Mouse (Mus musculus): ENCODE data around the gene Ttll11. TPM values are rescaled to one million over a fixed set of nuclear protein-coding genes. Genes with fewer than 3 reads are reported as not detected.
A peak's percentile ranks its signal among the peaks of the same experiment; 100 is the strongest.

Ttll11 gene
- polyA plus RNA-seq, 1 experiment from 2014 or later: 3.8 TPM

- ATAC-seq (ENCODE audit: low FRiP score): no peak
- H3K4me3 ChIP-seq (replicated peaks): no peak overlapping the region
- no peak overlapping the region for H3K4me2 ChIP-seq
- H3K27me3 ChIP-seq: no peaks in the 10 kb centered on the region
- H3K9me3 ChIP-seq: no peaks in the 10 kb centered on the region
- no peaks in the 10 kb centered on the region for H3K4me1 ChIP-seq
- no peak overlapping the region for H3K9ac ChIP-seq
- no peak overlapping the region for H3K27ac ChIP-seq
- H3K36me3 ChIP-seq (replicated peaks): no peaks in the 10 kb centered on the region
- WGBS: 87% methylated on average over 3 of the region's 3 CpGs
Measured at GRCm38 (mm10) chr2:35961593-35962127, 18.1 kb downstream of the Ttll11 start.

GRCm38 (mm10) chr2:35957471-35958140 lies 22.1 kb downstream of the Ttll11 start:
- peaks cover 4% of the 10 kb centered on the region; the same call in 1 of the 2 replicates for H3K4me1 ChIP-seq
- ATAC-seq (ENCODE audit: low FRiP score): no peak
- 67% methylated on average over 7 of the region's 7 CpGs for WGBS

GRCm38 (mm10) chr2:35955211-35955610 lies 24.5 kb downstream of the Ttll11 start:
- H3K9me3 ChIP-seq: no peaks in the 10 kb centered on the region
- H3K36me3 ChIP-seq (replicated peaks): no peaks in the 10 kb centered on the region
- peaks cover 10% of the 10 kb centered on the region; the same call in 1 of the 2 replicates for H3K4me1 ChIP-seq
- ATAC-seq (ENCODE audit: low FRiP score): no peak
- H3K9ac ChIP-seq: no peak overlapping the region
- H3K4me3 ChIP-seq (replicated peaks): no peak overlapping the region
- no peak overlapping the region for H3K4me2 ChIP-seq
- H3K27me3 ChIP-seq: no peaks in the 10 kb centered on the region
- H3K27ac ChIP-seq: no peak overlapping the region
- WGBS: 50% methylated on average over 5 of the region's 5 CpGs

More at GRCm38 (mm10) chr2:35957471-35958140, 22.1 kb downstream of the Ttll11 start:
- Histone ChIP-seq H3K36me3 (replicated peaks) (no peaks in the 10 kb centered on the region), H3K4me2 (no peak overlapping the region), H3K9ac (no peak overlapping the region), H3K9me3 (no peaks in the 10 kb centered on the region), H3K27me3 (no peaks in the 10 kb centered on the region), H3K27ac (no peak overlapping the region), H3K4me3 (replicated peaks) (no peak overlapping the region)

GRCm38 (mm10) chr2:35952187-35952958 lies 27.3 kb downstream of the Ttll11 start:
- H3K4me1 ChIP-seq: peaks cover 10% of the 10 kb centered on the region; the same call in 1 of the 2 replicates
- no peak overlapping the region for H3K9ac ChIP-seq
- H3K9me3 ChIP-seq: 0 out of 2 replicates have a peak, but pooled peaks cover 7% of the 10 kb centered on the region
- 0 out of 2 replicates have a peak overlapping the region, but pooled peaks have one; percentile 19 for H3K27ac ChIP-seq
- no peak overlapping the region for H3K4me3 ChIP-seq (replicated peaks)
- ATAC-seq (ENCODE audit: low FRiP score): 0 out of 2 replicates have a peak, but pooled peaks have one; percentile 9
- 73% methylated on average over 16 of the region's 16 CpGs for WGBS
- H3K4me2 ChIP-seq: no peak overlapping the region
- no peaks in the 10 kb centered on the region for H3K27me3 ChIP-seq
- no peaks in the 10 kb centered on the region for H3K36me3 ChIP-seq (replicated peaks)

- H3K4me3 ChIP-seq (replicated peaks): no peak overlapping the region
- H3K27ac ChIP-seq: no peak overlapping the region
- no peaks in the 10 kb centered on the region for H3K4me1 ChIP-seq
- WGBS: 79% methylated on average over 4 of the region's 4 CpGs
- no peaks in the 10 kb centered on the region for H3K27me3 ChIP-seq
- no peaks in the 10 kb centered on the region for H3K36me3 ChIP-seq (replicated peaks)
- H3K4me2 ChIP-seq: no peak overlapping the region
- H3K9me3 ChIP-seq: 0 out of 2 replicates have a peak, but pooled peaks cover 7% of the 10 kb centered on the region
- no peak for ATAC-seq (ENCODE audit: low FRiP score)
- H3K9ac ChIP-seq: no peak overlapping the region
Measured at GRCm38 (mm10) chr2:35944896-35945295, 34.8 kb downstream of the Ttll11 start.

- no peak overlapping the region for H3K9ac ChIP-seq
- no peaks in the 10 kb centered on the region for H3K9me3 ChIP-seq
- H3K27ac ChIP-seq: no peak overlapping the region
- H3K27me3 ChIP-seq: no peaks in the 10 kb centered on the region
- no peak overlapping the region for H3K4me2 ChIP-seq
- H3K4me1 ChIP-seq: no peaks in the 10 kb centered on the region
- no peak overlapping the region for H3K4me3 ChIP-seq (replicated peaks)
- whole genome bisulfite sequencing: 88% methylated on average over 9 of the region's 9 CpGs
- no peak for ATAC-seq (ENCODE audit: low FRiP score)
- no peaks in the 10 kb centered on the region for H3K36me3 ChIP-seq (replicated peaks)
Measured at GRCm38 (mm10) chr2:35942960-35943359, 36.8 kb downstream of the Ttll11 start.

GRCm38 (mm10) chr2:35935045-35935444 lies 44.7 kb downstream of the Ttll11 start:
- Histone ChIP-seq H3K4me2 (no peak overlapping the region), H3K27me3 (no peaks in the 10 kb centered on the region), H3K27ac (no peak overlapping the region), H3K36me3 (replicated peaks) (no peaks in the 10 kb centered on the region), H3K9me3 (no peaks in the 10 kb centered on the region), H3K9ac (no peak overlapping the region), H3K4me1 (no peaks in the 10 kb centered on the region), H3K4me3 (replicated peaks) (no peak overlapping the region)
- no peak for ATAC-seq (ENCODE audit: low FRiP score)
- WGBS: 87% methylated on average over 5 of the region's 5 CpGs

GRCm38 (mm10) chr2:35933116-35933515 lies 46.6 kb downstream of the Ttll11 start:
- no peaks in the 10 kb centered on the region for H3K36me3 ChIP-seq (replicated peaks)
- no peaks in the 10 kb centered on the region for H3K4me1 ChIP-seq
- no peak overlapping the region for H3K4me3 ChIP-seq (replicated peaks)
- H3K27ac ChIP-seq: no peak overlapping the region
- 93% methylated on average over 13 of the region's 13 CpGs for WGBS
- H3K9me3 ChIP-seq: no peaks in the 10 kb centered on the region
- ATAC-seq (ENCODE audit: low FRiP score): no peak
- H3K9ac ChIP-seq: no peak overlapping the region
- 0 out of 2 replicates have a peak, but pooled peaks cover 2% of the 10 kb centered on the region for H3K27me3 ChIP-seq
- H3K4me2 ChIP-seq: no peak overlapping the region

GRCm38 (mm10) chr2:35931619-35932018 lies 48.1 kb downstream of the Ttll11 start:
- no peak for ATAC-seq (ENCODE audit: low FRiP score)
- Histone ChIP-seq H3K4me1 (no peaks in the 10 kb centered on the region), H3K27me3 (0 out of 2 replicates have a peak, but pooled peaks cover 3% of the 10 kb centered on the region), H3K27ac (no peak overlapping the region), H3K36me3 (replicated peaks) (no peaks in the 10 kb centered on the region), H3K4me2 (no peak overlapping the region), H3K9ac (no peak overlapping the region), H3K9me3 (no peaks in the 10 kb centered on the region), H3K4me3 (replicated peaks) (no peak overlapping the region)
- 71% methylated on average over 3 of the region's 3 CpGs for WGBS

GRCm38 (mm10) chr2:35930498-35931149 lies 49.1 kb downstream of the Ttll11 start:
- 36% methylated on average over 11 of the region's 11 CpGs for whole genome bisulfite sequencing
- no peak for ATAC-seq (ENCODE audit: low FRiP score)

GRCm38 (mm10) chr2:35928133-35928532 lies 51.6 kb downstream of the Ttll11 start:
- H3K9me3 ChIP-seq: no peaks in the 10 kb centered on the region
- H3K4me2 ChIP-seq: no peak overlapping the region
- no peak overlapping the region for H3K4me3 ChIP-seq (replicated peaks)
- no peaks in the 10 kb centered on the region for H3K4me1 ChIP-seq
- H3K9ac ChIP-seq: no peak overlapping the region
- WGBS: 76% methylated on average over 6 of the region's 6 CpGs
- 0 out of 2 replicates have a peak, but pooled peaks cover 3% of the 10 kb centered on the region for H3K27me3 ChIP-seq
- no peak for ATAC-seq (ENCODE audit: low FRiP score)
- H3K36me3 ChIP-seq (replicated peaks): no peaks in the 10 kb centered on the region
- H3K27ac ChIP-seq: no peak overlapping the region

More at GRCm38 (mm10) chr2:35930498-35931149, 49.1 kb downstream of the Ttll11 start:
- Histone ChIP-seq H3K27ac (no peak overlapping the region), H3K4me1 (no peaks in the 10 kb centered on the region), H3K4me2 (no peak overlapping the region), H3K36me3 (replicated peaks) (no peaks in the 10 kb centered on the region), H3K4me3 (replicated peaks) (no peak overlapping the region), H3K9me3 (no peaks in the 10 kb centered on the region), H3K9ac (no peak overlapping the region), H3K27me3 (0 out of 2 replicates have a peak, but pooled peaks cover 3% of the 10 kb centered on the region)

GRCm38 (mm10) chr2:35924947-35925346 lies 54.8 kb downstream of the Ttll11 start:
- Histone ChIP-seq H3K27ac (no peak overlapping the region), H3K4me1 (no peaks in the 10 kb centered on the region), H3K4me3 (replicated peaks) (no peak overlapping the region), H3K4me2 (no peak overlapping the region), H3K9ac (no peak overlapping the region), H3K9me3 (no peaks in the 10 kb centered on the region), H3K27me3 (0 out of 2 replicates have a peak, but pooled peaks cover 3% of the 10 kb centered on the region), H3K36me3 (replicated peaks) (no peaks in the 10 kb centered on the region)
- no peak for ATAC-seq (ENCODE audit: low FRiP score)
- 78% methylated on average over 4 of the region's 4 CpGs for WGBS
